Mouse (Mus musculus) liver, embryonic 14.5 days (tissue): Measurements from ENCODE around the gene Ppm1n. TPM values are rescaled to one million over a fixed set of nuclear protein-coding genes. Genes with fewer than 3 reads are reported as not detected.
A peak's percentile ranks its signal among the peaks of the same experiment; 100 is the strongest.

Source experiments
- ATAC-seq: fragments of 200-750 bp; cut with Nextera tagmentation; 2 replicates; pipeline ENCODE4 v1.8.0; 2017; ENCODE audit warnings: moderate number of reproducible peaks, mild to moderate bottlenecking, moderate library complexity; ENCODE audit not compliant: insufficient read depth
- DNase-seq, 3 experiments: peaks; one replicate each; pipeline ENCODE4 v3.0.0-alpha.2; 2012 to 2013; ENCODE audit warnings: low read depth in 3 of 3, low spot score in 3 of 3
- H3K27ac ChIP-seq: fragments of 300-500 bp; sonication (generic); 2 replicates; pipeline ENCODE4 v1.5.1; 2014; ENCODE audit warnings: moderate library complexity, mild to moderate bottlenecking, control low read depth, inconsistent platforms
- H3K27me3 ChIP-seq: fragments of 300-500 bp; sonication (generic); 2 replicates; pipeline ENCODE4 v1.6.1; 2014; ENCODE audit warnings: mild to moderate bottlenecking, low read length, moderate library complexity; ENCODE audit not compliant: control insufficient read depth, insufficient read depth
- H3K36me3 ChIP-seq: fragments of 300-500 bp; sonication (generic); replicated peaks from 2 replicates; pipeline ENCODE4 v1.6.1; 2014; ENCODE audit warnings: low read depth; ENCODE audit not compliant: control insufficient read depth, insufficient read depth
- H3K4me1 ChIP-seq, 2 experiments: fragments of 200-500 bp in 1 of 2; fragments of 300-500 bp in 1 of 2; sonication (generic) in 1 of 2; replicated peaks; 2 replicates each; pipeline ENCODE4 v1.6.1; 2012 to 2014; ENCODE audit warnings: antibody characterized with exemption in 1 of 2, inconsistent platforms in 1 of 2, low read length in 1 of 2; ENCODE audit not compliant: control insufficient read depth in 2 of 2, insufficient read depth in 2 of 2
- H3K4me2 ChIP-seq: fragments of 300-500 bp; sonication (generic); 2 replicates; pipeline ENCODE4 v1.6.1; 2014; ENCODE audit warnings: low read depth, mild to moderate bottlenecking, control low read depth, moderate library complexity
- H3K4me3 ChIP-seq, 2 experiments: fragments of 200-500 bp in 1 of 2; fragments of 300-500 bp in 1 of 2; sonication (generic) in 1 of 2; 2 replicates each; pipeline ENCODE4 v1.5.1; 2012 to 2014; ENCODE audit warnings: low read depth in 2 of 2, low read length in 2 of 2, mild to moderate bottlenecking in 2 of 2, control low read depth in 1 of 2, inconsistent platforms in 1 of 2, moderate library complexity in 1 of 2; ENCODE audit not compliant: insufficient read depth in 1 of 2
- H3K9ac ChIP-seq: fragments of 300-500 bp; sonication (generic); replicated peaks from 2 replicates; pipeline ENCODE4 v1.6.1; 2014; ENCODE audit warnings: mild to moderate bottlenecking, control low read depth, moderate library complexity
- H3K9me3 ChIP-seq: fragments of 300-500 bp; sonication (generic); 2 replicates; pipeline ENCODE4 v1.6.1; 2016; ENCODE audit warnings: low read length, mixed read lengths; ENCODE audit not compliant: control insufficient read depth
- CTCF ChIP-seq: IDR thresholded peaks from 2 replicates; pipeline ENCODE4 v1.5.1; 2016; ENCODE audit warnings: antibody characterized with exemption, low read depth, control low read depth
- EP300 ChIP-seq: IDR thresholded peaks from 2 replicates; pipeline ENCODE4 v1.6.1; 2016; ENCODE audit warnings: antibody characterized with exemption, low read depth
- WGBS: fragments of 180-500 bp; shearing (Covaris S2); extraction: QIAGEN DNeasy Blood & Tissue Kit; methylation state at CpG from one replicate; pipeline ENCODE4 v1.1.7; 2014; ENCODE audit not compliant: insufficient replicate concordance; 5-methylcytosine and 5-hydroxymethylcytosine counted together
- polyA plus RNA-seq, 2 experiments: library from polyadenylated mRNA; depleted of rRNA in 1 of 2; stranded (reverse) in 1 of 2; unstranded in 1 of 2; fragments of >200 nt; fragmentation: Nextera tagmentation in 1 of 2; extraction: Ambion mirVana in 1 of 2; gene quantifications; 2 replicates each; pipeline versions ENCODE4 v1.2.1 to v1.2.3; 2012 to 2014

Ppm1n gene
- polyA plus RNA-seq, 2 experiments, result 0.04 TPM; not detected in 1

- no peak overlapping the region for H3K27ac ChIP-seq
- no peaks in the 10 kb centered on the region for H3K9me3 ChIP-seq
- ATAC-seq (peak; percentile 80), DNase-seq (peak; percentile 74 to 88 (median 76))
- TF ChIP-seq EP300, result no peak
- no peak for TF ChIP-seq CTCF
- H3K27me3 ChIP-seq, result peaks cover 21% of the 10 kb centered on the region
- H3K4me1 ChIP-seq, result peaks cover 0 to 3% of the 10 kb centered on the region in 2 experiments; a peak in 2 of 4 replicates
- H3K9ac ChIP-seq, result peak overlapping the region; percentile 24
- H3K4me3 ChIP-seq, result peak overlapping the region; percentile 39 to 46
- under 1% methylated on average over 40 of the region's 41 CpGs for WGBS
- H3K4me2 ChIP-seq, result peak overlapping the region; percentile 74
- no peaks in the 10 kb centered on the region for H3K36me3 ChIP-seq
Measured at GRCm38 (mm10) chr7:19319906-19320305, 40.0 kb upstream of the Ppm1n start.

- peak; percentile 44; the same call in 1 of the 2 replicates for ATAC-seq
- 25% methylated on average over 9 of the region's 9 CpGs for WGBS
- peaks cover 0 to 3% of the 10 kb centered on the region in 2 experiments; a peak in 2 of 4 replicates for H3K4me1 ChIP-seq
Measured at GRCm38 (mm10) chr7:19319458-19319857, 39.6 kb upstream of the Ppm1n start.

GRCm38 (mm10) chr7:19318676-19319075 is 38.8 kb upstream of the Ppm1n start:
- Histone ChIP-seq H3K36me3 (no peaks in the 10 kb centered on the region), H3K4me2 (no peak overlapping the region), H3K4me1 (peaks cover 0 to 3% of the 10 kb centered on the region in 2 experiments; a peak in 2 of 4 replicates), H3K4me3 (no peak overlapping the region), H3K27me3 (peaks cover 25% of the 10 kb centered on the region), H3K9me3 (no peaks in the 10 kb centered on the region), H3K27ac (no peak overlapping the region), H3K9ac (no peak overlapping the region)
- WGBS, result 25% methylated on average over 7 of the region's 7 CpGs
- TF ChIP-seq EP300 (no peak), CTCF (no peak)
- ATAC-seq (no peak), DNase-seq (no peak)

More at GRCm38 (mm10) chr7:19319458-19319857, 39.6 kb upstream of the Ppm1n start:
- Histone ChIP-seq H3K27me3 (peaks cover 21% of the 10 kb centered on the region), H3K9me3 (no peaks in the 10 kb centered on the region), H3K9ac (peak overlapping the region; percentile 24), H3K36me3 (no peaks in the 10 kb centered on the region), H3K4me3 (peak overlapping the region; percentile 39 to 46; a peak in 3 of 4 replicates), H3K27ac (no peak overlapping the region), H3K4me2 (peak overlapping the region; percentile 74)
- no peak for DNase-seq
- no peak for TF ChIP-seq EP300
- no peak for TF ChIP-seq CTCF

DNA sequence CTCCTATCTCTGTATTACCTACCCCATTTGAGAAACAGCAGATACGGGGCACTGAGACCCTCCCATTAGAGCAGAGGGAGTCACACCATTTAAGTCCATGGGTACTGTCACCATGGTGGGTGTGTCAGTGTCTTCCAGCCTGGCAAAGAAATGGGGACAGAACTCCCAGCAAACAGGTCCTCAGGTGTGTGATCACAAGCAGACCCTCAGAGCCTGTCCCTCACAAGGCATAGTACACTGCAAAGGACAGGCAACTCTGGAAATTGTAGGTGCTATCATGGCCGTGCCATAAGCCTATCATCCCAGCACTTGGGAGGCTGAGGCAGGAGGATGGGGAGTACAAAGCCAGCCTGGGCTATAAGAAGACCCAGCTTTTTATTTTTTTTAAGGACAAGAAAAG is 38.3 kb upstream of the Ppm1n start:
- TF ChIP-seq EP300, result no peak
- no peak for TF ChIP-seq CTCF
- H3K4me3 ChIP-seq, result no peak overlapping the region
- H3K27ac ChIP-seq, result no peak overlapping the region
- DNase-seq (no peak), ATAC-seq (no peak)
- no peak overlapping the region for H3K9ac ChIP-seq
- peaks cover 0 to 3% of the 10 kb centered on the region in 2 experiments; a peak in 2 of 4 replicates for H3K4me1 ChIP-seq
- peaks cover 25% of the 10 kb centered on the region for H3K27me3 ChIP-seq
- WGBS, result 39% methylated on average over 2 of the region's 2 CpGs
- no peak overlapping the region for H3K4me2 ChIP-seq
- H3K36me3 ChIP-seq, result no peaks in the 10 kb centered on the region
- no peaks in the 10 kb centered on the region for H3K9me3 ChIP-seq

GRCm38 (mm10) chr7:19316451-19317161 is 36.7 kb upstream of the Ppm1n start:
- Histone ChIP-seq H3K27ac (no peak overlapping the region), H3K4me1 (peaks cover 0 to 3% of the 10 kb centered on the region in 2 experiments; a peak in 2 of 4 replicates), H3K4me2 (no peak overlapping the region), H3K36me3 (no peaks in the 10 kb centered on the region), H3K9ac (no peak overlapping the region), H3K4me3 (no peak overlapping the region), H3K27me3 (peaks cover 28% of the 10 kb centered on the region), H3K9me3 (no peaks in the 10 kb centered on the region)
- no peak for TF ChIP-seq EP300
- TF ChIP-seq CTCF, result no peak
- ATAC-seq, result no peak
- 9% methylated on average over 14 of the region's 14 CpGs for WGBS
- no peak for DNase-seq
